Mouse (Mus musculus): ENCODE measurements around the gene Ggt1. TPM values are rescaled to one million over a fixed set of nuclear protein-coding genes. Genes with fewer than 3 reads are reported as not detected.

Ggt1 gene
- polyA plus RNA-seq, 1 experiment from 2014 or later = 26.5 TPM

DNA sequence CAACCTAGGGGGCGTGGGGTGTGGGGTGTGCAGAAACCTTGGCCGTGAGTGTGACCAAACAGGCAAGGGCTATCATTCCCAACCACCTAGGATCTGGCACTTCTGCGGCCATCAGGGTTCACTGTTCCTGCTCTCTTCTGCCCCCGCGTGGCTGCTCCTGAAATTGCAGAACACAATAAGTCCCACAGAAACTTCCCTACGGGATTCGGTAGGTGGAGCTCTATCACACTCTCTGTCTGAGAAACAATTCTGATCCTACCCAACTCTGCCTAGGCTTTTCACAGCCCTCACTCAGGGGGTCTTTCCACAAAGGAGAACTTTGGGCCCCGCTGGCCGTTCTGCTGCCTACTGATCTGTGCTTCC lies 74.3 kb downstream of the Ggt1 start:
- no peak overlapping the region for H3K4me2 ChIP-seq
- peaks cover 7% of the 10 kb centered on the region; the same call in 1 of the 2 replicates for H3K4me1 ChIP-seq
- H3K27me3 ChIP-seq (replicated peaks) = no peaks in the 10 kb centered on the region
- H3K36me3 ChIP-seq = no peaks in the 10 kb centered on the region
- no peak for ATAC-seq (ENCODE audit: insufficient read depth, low FRiP score, low read depth)
- 11% methylated on average over 9 of the region's 9 CpGs for WGBS
- H3K4me3 ChIP-seq (replicated peaks) = no peak overlapping the region
- H3K9ac ChIP-seq = no peak overlapping the region
- no peak overlapping the region for H3K27ac ChIP-seq
- H3K9me3 ChIP-seq = no peaks in the 10 kb centered on the region

Other genes starting within 250 kb of the Ggt1 start
- gene Adora2a, start 244.7 kb upstream of the Ggt1 start, polyA plus RNA-seq (2015; fragmentation: Nextera tagmentation; extraction: Ambion mirVana) = 2.6 and 2.9 TPM in 2 replicates
- gene Upb1, start 160.5 kb upstream of the Ggt1 start, polyA plus RNA-seq (2015; fragmentation: Nextera tagmentation; extraction: Ambion mirVana) = 4.3 TPM in 2 replicates
- 137 and 147 TPM in 2 replicates for gene Snrpd3, start 44.1 kb upstream of the Ggt1 start, polyA plus RNA-seq (2015; fragmentation: Nextera tagmentation; extraction: Ambion mirVana)
- 26.7 and 27.5 TPM in 2 replicates for gene Gucd1, start 43.6 kb upstream of the Ggt1 start, polyA plus RNA-seq (2015; fragmentation: Nextera tagmentation; extraction: Ambion mirVana)
- 1.6 and 2.6 TPM in 2 replicates for gene Lrrc75b, start 1.3 kb upstream of the Ggt1 start, polyA plus RNA-seq (2015; fragmentation: Nextera tagmentation; extraction: Ambion mirVana)
- gene Ggt5, start 27.7 kb downstream of the Ggt1 start, polyA plus RNA-seq (2015; fragmentation: Nextera tagmentation; extraction: Ambion mirVana) = 7.0 and 7.2 TPM in 2 replicates
- 11.7 and 11.8 TPM in 2 replicates for gene Susd2, start 82.4 kb downstream of the Ggt1 start, polyA plus RNA-seq (2015; fragmentation: Nextera tagmentation; extraction: Ambion mirVana)
- gene Cabin1, start 202.7 kb downstream of the Ggt1 start, polyA plus RNA-seq (2015; fragmentation: Nextera tagmentation; extraction: Ambion mirVana) = 33.6 and 35.8 TPM in 2 replicates
- gene Ddt, start 211.8 kb downstream of the Ggt1 start, polyA plus RNA-seq (2015; fragmentation: Nextera tagmentation; extraction: Ambion mirVana) = 70.1 and 84.3 TPM in 2 replicates
- 0.37 TPM in 1 of 2 replicates, not detected in the other for gene Gm20441, start 219.3 kb downstream of the Ggt1 start, polyA plus RNA-seq (2015; fragmentation: Nextera tagmentation; extraction: Ambion mirVana)
- gene Gstt3, start 219.8 kb downstream of the Ggt1 start, polyA plus RNA-seq (2015; fragmentation: Nextera tagmentation; extraction: Ambion mirVana) = 42.1 and 43.5 TPM in 2 replicates
- 17.9 and 21.3 TPM in 2 replicates for gene Gstt1, start 237.0 kb downstream of the Ggt1 start, polyA plus RNA-seq (2015; fragmentation: Nextera tagmentation; extraction: Ambion mirVana)